Mouse (Mus musculus) kidney, postnatal 10 days (tissue): Measurements from ENCODE around the gene Thbd.

Source experiments
- DNase-seq: peaks from one replicate; pipeline ENCODE4 v3.0.0; 2021; ENCODE audit warnings: mixed read lengths

Gene Thbd

DNA sequence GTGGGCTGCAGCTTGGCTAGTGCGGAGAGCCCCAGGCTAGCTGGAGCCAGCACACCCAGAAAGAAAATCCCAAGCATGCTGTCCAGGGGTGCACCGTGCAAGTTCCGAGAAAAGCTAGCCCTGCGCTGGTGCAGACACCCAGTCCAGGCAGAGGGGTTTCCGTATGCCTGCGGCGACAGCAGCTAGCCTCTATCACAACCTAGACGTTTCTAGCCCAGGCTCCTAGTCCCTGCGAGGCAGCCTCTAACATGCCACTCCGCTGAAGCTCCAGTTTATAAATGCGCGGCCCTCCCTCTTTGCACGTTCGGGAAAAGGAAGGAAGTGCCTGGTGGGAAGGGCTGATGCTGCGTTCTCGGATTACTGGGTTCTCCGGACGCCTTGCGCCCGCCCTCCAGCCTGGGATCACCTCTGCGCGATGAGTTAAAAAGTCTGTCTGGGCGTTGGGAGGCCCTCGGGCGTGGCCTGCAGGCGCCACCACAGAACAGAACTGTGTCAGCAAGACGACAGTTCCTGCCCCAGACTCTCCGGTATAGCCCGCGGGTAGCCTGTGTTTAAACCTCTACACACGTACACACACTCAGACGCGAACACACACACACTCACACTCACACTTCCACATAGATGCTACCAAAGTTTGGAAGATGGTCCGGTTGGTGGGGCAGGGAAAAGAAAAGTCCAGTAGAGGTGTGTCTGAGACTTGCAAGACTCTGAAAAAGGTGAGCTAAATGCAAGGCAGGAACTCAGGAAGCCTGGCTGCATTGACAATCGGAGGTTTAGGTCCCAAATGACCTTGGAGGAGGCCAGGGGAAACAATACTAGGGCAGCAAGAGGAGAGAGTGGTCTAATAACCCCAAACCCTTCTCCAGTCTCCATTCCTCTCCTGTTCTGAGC lies at the start of gene Thbd:
Gene Thbd (minus strand): TSS at position 319 of the 891 bp plus-strand sequence.
- peak; percentile 87 for DNase-seq

DNA sequence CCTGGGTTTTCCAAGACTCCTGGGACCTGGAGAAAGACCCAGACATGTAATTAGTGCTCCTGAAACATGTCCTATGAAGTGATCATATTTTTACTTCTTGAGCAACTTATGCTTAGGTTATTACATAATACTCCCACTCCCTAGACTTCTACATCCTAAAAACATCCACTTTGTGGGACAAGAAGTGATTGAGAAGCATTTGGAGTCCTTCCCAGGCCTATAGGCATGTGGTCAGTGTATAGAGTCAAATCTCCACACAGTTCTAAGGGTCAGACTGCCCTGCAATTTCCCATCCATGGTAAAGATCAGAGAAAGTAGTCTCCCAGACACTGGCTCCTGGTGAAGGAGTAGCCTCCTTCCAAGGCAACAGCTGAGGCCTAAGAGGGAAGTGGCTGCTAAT lies 47.4 kb upstream of the Thbd start:
- DNase-seq = no peak

DNA sequence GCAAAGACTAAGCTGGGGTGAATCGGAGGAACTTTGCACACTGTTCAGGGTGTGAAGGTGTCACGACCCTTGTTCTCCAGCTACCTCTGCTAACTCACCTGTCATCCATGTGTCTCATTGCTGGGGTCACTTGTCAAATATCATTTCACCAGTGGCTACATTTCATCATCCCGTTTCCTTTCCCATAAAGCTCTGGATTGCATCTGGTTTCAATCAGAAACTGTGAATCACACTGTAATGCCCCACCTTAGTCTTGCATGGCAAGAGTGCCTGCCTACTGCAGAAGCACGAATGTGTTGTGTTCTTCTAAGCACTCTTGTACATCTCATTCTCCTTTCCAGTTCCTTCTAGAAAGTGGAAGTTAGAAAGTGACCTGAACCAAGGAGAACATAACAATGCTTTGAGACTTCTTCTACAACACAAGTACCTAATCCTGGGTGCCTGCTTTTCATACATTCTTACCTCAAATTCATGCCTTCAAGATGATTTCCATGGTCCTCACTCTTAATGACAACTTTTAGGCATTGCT lies 46.1 kb upstream of the Thbd start:
- DNase-seq = no peak

DNA sequence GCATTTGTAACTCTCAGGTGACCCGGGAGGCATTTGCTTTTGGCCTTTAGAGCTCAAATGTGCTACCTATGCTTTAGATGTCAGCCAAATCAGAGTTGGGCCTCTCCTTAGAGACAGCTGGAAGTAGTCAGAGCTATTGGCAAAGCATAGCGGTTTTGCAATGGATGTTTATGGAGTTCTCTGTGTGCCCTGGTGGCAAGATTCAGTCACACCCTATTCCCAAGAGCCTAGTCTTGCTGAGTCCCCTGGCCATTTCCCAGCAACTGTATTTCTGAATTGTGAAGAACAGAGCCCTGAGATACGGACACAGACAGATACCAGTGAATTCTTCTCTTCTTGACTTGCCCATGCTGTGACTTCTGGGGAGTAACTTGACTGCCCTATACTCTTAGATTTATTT lies 45.1 kb upstream of the Thbd start:
- no peak for DNase-seq

DNA sequence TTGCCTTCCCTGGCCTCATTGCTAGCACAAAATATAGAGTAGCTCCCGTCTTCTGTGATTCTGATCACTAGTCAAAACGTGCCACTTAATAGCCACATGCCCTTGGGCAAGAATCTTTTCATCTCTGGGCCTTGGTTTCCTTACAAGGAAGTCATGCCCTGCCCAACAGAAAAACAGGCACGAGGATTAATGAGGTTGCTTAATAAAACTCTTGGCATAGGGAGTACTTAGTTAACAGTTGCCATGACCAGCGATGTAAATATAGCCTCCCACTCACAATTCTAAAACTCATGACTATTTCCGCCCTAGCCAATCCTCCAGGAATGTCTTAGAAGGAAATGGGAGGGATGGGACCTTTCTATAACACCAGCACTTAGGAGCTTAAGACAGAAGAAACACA lies 43.5 kb upstream of the Thbd start:
- DNase-seq = no peak

DNA sequence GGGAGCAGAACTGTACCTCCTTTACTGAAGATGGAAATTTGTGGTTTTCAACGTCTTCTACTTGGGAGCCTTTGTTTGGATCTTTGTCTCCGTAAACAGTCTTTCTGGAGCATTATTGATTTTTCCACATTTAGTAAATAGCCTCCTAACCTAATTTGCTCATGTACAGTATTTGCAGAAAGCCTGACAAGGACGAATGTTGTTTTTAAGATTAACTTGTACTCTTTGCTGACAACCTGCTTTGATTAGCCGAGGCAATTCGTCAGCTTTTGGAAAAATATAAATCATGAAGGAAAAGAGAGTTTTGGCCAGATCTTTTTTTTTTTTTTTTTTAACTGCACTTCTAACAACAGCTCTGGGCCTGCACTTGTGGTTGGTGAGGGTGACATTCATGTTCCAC lies 42.6 kb upstream of the Thbd start:
- no peak for DNase-seq

DNA sequence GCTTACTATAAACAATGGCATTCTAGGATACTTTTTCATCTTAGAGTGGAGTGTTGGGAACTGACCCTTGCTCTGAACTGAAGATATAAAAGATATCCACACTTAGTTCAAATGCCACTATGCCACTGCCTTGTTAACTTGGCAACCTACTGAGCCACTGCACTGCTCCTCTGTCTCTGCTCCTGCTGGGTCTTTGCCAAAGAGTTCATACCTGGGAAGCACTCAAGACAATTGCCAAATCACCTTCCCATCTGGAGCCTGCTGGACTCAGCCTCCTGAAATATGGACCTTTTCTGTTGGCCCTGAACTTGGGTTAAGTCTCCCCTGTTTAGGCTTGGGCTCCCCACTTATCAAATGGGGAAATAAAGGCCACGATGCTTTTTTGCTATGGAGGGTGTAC lies 41.7 kb upstream of the Thbd start:
- DNase-seq = no peak

DNA sequence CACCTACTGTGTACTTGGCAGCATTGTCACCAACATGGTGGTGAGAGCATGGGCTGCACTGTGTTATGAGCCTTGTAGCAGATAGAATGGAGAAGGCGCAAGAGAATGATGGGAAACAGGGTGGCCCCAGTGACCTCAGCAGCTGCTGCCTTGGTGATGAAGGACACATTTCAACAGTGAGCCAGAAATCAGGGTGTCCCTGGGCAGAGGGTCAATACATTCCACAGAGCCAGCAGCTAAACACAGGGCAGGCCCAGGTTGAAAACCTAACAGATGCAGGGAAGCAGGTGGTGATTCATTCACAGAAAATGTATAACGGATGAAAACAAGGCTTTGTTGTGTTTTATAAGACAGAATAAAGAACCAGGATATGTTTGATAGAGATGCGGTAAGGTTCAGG lies 38.5 kb upstream of the Thbd start:
- DNase-seq = no peak

DNA sequence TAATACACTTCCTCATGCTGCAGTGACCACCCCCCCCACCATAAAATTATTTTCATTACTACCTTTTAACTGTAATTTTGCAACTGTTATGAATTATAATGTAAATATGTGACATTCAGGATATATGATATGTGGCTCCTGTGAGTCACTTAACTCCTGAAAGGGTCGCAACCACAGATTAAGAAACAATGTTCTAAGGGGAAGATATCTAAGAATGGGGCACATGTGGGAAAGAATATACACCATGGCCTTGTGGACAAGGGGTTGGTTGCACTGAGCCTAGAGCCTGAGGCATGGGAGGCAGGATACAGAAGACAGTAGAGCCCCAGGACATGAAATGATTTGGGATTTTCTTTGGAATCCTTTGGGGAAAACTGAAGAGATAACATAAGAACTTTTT lies 37.6 kb upstream of the Thbd start:
- DNase-seq = no peak

DNA sequence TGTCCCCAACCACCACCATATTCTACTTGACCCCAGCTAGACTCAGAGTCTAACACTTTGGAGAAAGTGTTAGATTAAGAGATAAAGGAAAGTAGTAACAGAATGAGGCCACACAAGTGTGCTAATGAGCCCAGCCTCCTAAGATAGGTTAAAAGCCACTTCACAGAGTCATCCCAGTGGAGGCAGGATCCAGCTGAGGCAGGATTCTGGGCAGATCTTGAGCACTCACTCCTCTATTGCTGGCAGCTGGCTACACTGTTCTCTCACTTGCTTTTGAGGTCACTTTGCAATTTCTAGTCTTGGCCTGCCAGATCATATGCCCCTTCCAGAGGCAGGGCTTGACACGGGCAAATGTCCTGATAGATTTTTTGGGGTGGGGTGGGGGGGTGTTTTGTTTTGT lies 36.5 kb upstream of the Thbd start:
- no peak for DNase-seq

DNA sequence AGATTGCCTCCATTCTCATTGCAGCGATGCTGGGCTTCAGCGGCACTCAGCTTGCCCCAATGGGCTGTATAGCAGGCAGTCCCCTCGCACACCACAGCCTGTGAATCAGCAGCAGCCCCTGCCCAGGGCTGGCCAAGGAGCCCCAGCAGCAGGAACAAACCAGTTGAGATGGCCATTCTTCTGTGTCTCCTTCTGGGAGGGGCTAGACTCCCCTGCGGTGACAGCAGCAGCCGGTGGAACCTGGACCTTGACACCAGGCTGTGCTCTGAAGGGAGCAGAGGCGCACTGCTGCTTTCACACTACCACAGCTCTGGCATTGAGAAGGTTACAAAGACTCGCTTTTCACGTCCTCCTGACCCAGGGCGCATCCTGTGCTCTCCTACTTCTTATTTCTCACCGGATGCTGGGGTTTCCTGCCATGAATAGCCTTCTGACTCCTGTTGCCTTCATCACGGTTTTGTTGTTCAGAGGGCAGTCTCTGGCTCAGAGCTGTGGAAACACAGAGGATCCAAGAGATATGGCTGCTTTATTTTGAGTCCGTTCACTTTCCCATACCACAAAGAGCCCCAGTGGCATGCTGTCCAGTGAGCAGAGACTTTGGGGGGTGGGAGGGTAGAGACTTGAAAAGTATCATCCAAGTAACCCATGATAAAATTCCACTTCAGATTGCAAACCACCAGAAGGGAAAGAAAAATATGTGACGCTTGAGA lies 35.4 kb upstream of the Thbd start, which contains the start of gene Cd93:
Gene Cd93 (minus strand): TSS at position 315 of the 710 bp plus-strand sequence.
- peak; percentile 73 for DNase-seq

DNA sequence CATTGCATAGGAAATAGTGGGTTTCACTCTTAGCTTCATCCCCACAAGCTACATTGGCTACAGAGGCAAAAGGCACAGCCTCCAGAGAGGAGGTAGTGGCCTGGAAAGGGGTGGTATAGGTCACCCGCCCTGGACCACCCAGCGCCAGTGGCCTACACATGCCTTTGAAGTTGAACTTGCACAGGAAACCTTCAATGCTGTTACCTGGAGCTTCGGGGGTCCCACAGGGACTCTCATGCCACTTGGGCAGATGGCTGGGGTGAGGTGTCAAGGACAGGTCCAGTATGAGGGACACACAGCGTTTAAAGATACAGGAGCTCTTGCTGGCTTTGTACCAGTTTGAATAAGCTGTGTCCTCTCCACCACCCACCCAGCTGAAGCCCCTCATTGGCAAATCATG lies 34.7 kb upstream of the Thbd start:
- no peak for DNase-seq

DNA sequence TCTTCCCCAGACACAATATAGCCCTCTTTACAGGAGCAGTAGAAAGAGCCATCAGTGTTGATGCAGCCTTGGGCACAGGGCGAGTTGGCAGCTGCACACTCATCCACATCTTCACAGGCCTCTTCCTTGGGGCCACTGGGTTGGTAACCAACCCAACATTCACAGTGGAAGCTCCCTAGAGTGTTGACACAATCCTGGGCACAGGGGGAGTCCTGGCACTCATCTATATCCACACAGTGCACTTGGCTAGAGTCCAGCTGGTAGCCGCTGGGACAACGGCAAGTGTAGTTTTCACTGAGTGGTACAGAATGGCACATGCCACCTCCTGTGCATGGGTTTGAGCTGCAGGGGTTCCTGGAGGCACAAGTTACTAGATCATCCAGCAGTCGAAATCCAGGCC lies 34.2 kb upstream of the Thbd start:
- peak; percentile 35 for DNase-seq

DNA sequence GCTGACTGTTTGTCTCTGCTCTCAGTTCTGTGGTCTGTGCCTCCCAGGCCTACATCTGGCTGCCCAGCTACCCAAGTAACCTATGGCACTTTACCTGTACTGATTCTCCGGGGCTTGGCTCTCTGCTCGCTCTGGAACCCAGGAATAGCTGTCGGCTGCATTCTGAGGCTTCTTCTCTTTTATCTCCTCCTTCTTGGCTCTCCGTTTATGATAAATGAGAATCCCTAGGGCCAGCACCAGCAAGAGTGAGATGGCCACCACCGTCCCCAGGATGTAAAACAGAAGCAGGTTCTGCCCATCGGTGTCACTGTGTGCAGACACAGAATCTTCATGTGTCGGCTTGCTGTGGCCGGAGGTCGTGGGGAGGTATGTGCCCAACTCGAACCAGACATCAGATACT lies 33.4 kb upstream of the Thbd start:
- no peak for DNase-seq

DNA sequence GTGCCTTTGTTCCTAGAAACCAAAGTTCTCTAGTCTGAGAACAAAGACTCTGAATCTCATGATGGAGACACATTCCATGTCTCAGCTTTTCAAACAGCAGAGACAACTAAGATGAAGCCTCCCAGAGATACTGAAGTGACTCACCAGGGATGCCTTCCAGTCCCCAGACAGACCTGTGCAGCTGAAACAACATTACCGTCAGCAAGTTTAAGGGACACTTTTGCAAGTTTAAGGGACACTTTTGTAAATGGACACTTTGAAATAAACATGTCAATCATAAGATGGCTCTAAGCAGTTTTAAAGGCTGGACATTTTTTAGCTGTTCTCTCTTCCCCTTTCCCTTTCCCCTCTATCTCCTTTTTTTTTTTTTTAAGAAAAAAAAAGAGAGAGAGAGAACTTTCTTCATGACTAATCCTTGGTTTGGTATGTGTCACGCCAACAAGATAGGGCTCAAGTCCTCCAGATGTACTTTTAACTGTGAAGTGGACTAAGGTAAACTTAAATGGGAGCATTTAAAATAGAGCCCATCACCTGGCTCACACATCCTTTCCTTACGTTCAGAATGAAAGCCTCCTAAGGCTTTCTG lies 31.8 kb upstream of the Thbd start:
- DNase-seq = no peak

DNA sequence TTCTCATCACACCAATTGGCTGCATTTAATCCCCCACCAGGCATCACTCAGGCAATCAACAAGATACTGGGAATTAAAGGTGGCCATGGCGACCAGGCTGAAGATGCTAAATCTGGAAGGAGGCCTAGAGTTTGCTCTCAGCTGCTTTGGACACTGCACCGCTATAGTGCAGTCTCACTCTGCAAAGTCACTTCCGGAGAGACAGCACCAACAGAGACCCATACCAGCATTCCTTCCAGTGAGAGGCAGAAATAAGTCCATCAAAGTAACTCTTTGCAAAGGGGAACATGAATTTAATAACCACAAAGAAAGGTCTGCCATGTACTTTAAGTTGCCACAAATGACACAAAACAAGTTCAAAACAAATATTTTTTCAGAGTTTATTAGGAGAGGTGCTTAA lies 28.3 kb upstream of the Thbd start:
- DNase-seq = no peak

DNA sequence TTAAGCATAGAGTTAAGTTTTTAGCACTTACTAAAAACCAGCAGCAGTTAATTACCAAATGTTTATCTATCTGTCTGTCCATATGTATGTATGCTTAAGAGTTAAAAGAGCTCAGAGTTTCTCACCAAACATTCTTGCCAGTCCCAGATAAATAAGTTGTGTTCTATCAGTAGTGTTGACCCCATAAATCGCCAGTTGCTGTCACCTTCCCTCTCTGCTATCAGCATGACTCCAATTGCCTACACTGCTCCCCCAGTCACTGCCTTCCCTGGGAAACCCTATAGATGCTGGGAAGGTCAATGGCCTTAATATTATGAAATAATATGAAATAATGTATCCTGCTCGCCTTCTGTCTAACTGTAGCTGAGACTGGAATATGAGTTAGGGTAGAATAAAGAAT lies 24.4 kb upstream of the Thbd start:
- DNase-seq = no peak

DNA sequence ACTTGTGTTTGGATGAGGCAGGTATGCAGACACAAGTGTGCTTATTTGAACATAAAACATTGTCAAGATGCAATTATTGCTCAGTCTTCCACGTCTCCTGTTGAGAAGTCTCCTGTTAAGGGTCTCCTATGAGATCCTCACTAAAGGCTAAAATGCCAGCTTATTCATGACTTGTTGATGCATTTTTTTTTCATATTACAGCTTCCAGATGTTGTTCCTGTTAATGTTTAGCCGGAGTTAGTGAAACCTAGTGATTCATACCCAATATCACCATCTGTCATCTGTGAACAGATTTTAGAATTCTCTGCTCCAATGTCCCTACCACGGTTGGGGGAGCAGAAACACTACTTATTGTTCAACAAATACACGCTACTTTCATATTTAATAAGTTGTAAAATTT lies 23.0 kb upstream of the Thbd start:
- DNase-seq = no peak

DNA sequence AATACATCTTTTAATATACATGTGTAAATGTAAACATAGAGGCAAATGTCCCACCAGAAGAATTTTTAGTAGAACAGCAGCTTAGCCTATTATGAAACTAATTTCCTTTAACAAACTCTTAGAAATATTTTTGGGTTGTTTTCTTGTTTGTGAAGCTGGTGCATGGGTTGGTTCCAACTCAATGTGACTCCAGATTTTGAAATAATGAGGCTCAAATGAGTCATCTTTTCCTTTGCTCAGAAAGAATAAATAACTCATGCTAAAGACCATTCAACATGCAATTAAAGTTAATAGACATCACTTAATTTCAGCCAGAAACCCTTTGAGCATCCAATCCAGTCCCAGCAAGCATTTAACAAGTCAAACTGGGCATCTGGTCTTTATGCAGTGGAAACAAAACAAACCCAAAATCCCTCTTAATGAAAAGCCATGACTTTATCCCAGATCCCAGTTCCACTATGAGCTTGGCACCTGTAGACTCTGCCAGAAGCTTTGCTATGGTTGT lies 21.1 kb upstream of the Thbd start:
- DNase-seq = no peak

DNA sequence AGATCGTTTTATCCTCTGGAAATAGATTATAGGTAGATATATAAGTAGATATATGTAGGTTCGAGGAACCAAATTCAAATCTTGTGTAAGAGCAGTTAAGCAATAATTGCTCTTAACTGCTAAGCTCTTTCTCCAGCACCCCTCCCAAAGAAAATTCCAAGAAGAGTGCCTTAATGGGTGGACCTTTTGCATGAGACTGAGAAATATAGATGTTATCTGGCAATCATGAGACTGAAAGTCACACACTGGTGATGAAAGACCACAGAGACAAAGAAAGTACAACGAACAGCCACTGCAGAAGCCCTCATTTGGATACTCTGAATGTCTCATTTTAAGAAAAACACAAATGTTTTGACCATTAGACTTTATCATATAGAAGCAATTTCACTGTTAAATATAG lies 20.5 kb upstream of the Thbd start:
- no peak for DNase-seq

DNA sequence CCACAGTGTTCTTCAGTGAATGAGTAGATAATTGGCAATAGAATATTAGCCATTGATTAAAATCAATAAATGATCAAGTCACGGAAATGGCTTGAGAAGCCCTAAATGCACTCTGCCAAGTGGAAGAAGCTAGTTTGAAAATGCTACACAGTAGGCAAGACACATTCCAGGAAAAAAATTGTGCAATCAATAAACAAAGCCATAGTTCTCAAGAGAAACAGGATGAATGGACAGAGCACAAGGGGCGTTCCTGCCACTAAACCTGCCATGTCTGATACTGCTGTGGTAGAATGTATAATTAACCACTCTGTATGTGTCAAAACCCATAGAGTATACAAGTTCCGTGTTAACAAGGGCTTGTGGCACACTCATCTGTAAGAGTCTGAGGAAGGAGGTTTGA lies 19.6 kb upstream of the Thbd start:
- no peak for DNase-seq

DNA sequence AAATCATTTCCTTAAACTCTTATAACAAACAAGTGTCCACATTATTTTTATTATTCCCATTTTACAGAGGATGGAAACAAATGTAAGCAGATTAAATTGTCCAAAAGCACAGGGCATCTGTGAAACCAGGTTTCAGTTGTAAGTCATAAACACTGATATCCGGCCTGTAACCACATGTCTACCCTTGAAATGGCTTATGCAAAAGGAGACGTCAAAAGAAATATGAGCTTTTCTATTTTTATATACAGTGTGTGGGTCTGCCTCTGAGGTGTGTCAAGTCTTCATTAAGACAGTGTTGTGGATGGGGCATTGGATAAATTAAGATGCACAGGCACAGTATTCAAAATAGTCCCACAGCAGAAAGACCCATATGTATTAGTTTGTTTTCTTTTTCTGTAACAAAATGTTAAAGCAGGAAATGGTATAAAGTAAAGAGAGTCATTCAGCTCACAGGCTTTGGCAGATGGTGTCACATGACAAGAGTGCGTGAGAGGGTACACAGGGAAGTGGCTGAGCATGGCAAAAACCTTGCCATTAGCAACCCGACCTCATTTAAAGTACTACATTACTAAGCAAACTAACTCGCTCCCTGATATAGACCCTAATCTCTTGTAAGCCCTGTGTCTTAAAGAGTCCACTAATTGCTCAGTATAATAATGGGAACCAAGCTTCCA lies 17.9 kb upstream of the Thbd start:
- no peak for DNase-seq

DNA sequence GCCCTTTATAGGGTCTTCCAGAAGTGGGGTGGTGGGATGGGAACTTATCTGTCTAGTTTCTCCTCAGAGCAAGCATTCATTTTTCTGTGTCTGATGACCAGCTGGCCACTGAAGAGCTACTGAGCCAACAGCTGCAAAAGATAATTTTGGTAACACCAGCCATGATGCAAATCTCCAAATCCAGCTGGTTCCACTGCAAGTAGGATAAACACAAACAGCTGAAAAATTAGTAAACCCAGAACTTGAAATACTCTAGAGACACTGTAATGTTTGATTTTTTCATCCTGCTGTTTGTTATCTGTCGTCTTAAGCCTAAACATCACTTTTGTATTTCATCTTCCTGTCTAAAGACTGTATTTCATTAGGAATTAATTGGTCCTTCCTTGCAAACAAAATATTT lies 13.7 kb upstream of the Thbd start:
- DNase-seq = peak; percentile 44
